Mouse (Mus musculus) liver, embryonic 14.5 days (tissue): ENCODE data around the gene Sdcbp2. TPM values are rescaled to one million over a fixed set of nuclear protein-coding genes. Genes with fewer than 3 reads are reported as not detected.

Experiments used
- ATAC-seq: fragments of 200-750 bp; cut with Nextera tagmentation; 2 replicates; pipeline ENCODE4 v1.8.0; 2017; ENCODE audit warnings: moderate number of reproducible peaks, mild to moderate bottlenecking, moderate library complexity; ENCODE audit not compliant: insufficient read depth
- DNase-seq, 3 experiments: peaks; one replicate each; pipeline ENCODE4 v3.0.0-alpha.2; 2012 to 2013; ENCODE audit warnings: low read depth in 3 of 3, low spot score in 3 of 3
- H3K27ac ChIP-seq: fragments of 300-500 bp; sonication (generic); 2 replicates; pipeline ENCODE4 v1.5.1; 2014; ENCODE audit warnings: moderate library complexity, mild to moderate bottlenecking, control low read depth, inconsistent platforms
- H3K27me3 ChIP-seq: fragments of 300-500 bp; sonication (generic); 2 replicates; pipeline ENCODE4 v1.6.1; 2014; ENCODE audit warnings: mild to moderate bottlenecking, low read length, moderate library complexity; ENCODE audit not compliant: control insufficient read depth, insufficient read depth
- H3K36me3 ChIP-seq: fragments of 300-500 bp; sonication (generic); replicated peaks from 2 replicates; pipeline ENCODE4 v1.6.1; 2014; ENCODE audit warnings: low read depth; ENCODE audit not compliant: control insufficient read depth, insufficient read depth
- H3K4me1 ChIP-seq, 2 experiments: fragments of 200-500 bp in 1 of 2; fragments of 300-500 bp in 1 of 2; sonication (generic) in 1 of 2; replicated peaks; 2 replicates each; pipeline ENCODE4 v1.6.1; 2012 to 2014; ENCODE audit warnings: antibody characterized with exemption in 1 of 2, inconsistent platforms in 1 of 2, low read length in 1 of 2; ENCODE audit not compliant: control insufficient read depth in 2 of 2, insufficient read depth in 2 of 2
- H3K4me2 ChIP-seq: fragments of 300-500 bp; sonication (generic); 2 replicates; pipeline ENCODE4 v1.6.1; 2014; ENCODE audit warnings: low read depth, mild to moderate bottlenecking, control low read depth, moderate library complexity
- H3K4me3 ChIP-seq, 2 experiments: fragments of 200-500 bp in 1 of 2; fragments of 300-500 bp in 1 of 2; sonication (generic) in 1 of 2; 2 replicates each; pipeline ENCODE4 v1.5.1; 2012 to 2014; ENCODE audit warnings: low read depth in 2 of 2, low read length in 2 of 2, mild to moderate bottlenecking in 2 of 2, control low read depth in 1 of 2, inconsistent platforms in 1 of 2, moderate library complexity in 1 of 2; ENCODE audit not compliant: insufficient read depth in 1 of 2
- H3K9ac ChIP-seq: fragments of 300-500 bp; sonication (generic); replicated peaks from 2 replicates; pipeline ENCODE4 v1.6.1; 2014; ENCODE audit warnings: mild to moderate bottlenecking, control low read depth, moderate library complexity
- H3K9me3 ChIP-seq: fragments of 300-500 bp; sonication (generic); 2 replicates; pipeline ENCODE4 v1.6.1; 2016; ENCODE audit warnings: low read length, mixed read lengths; ENCODE audit not compliant: control insufficient read depth
- CTCF ChIP-seq: IDR thresholded peaks from 2 replicates; pipeline ENCODE4 v1.5.1; 2016; ENCODE audit warnings: antibody characterized with exemption, low read depth, control low read depth
- EP300 ChIP-seq: IDR thresholded peaks from 2 replicates; pipeline ENCODE4 v1.6.1; 2016; ENCODE audit warnings: antibody characterized with exemption, low read depth
- WGBS: fragments of 180-500 bp; shearing (Covaris S2); extraction: QIAGEN DNeasy Blood & Tissue Kit; methylation state at CpG from one replicate; pipeline ENCODE4 v1.1.7; 2014; ENCODE audit not compliant: insufficient replicate concordance; 5-methylcytosine and 5-hydroxymethylcytosine counted together
- polyA plus RNA-seq, 2 experiments: library from polyadenylated mRNA; depleted of rRNA in 1 of 2; stranded (reverse) in 1 of 2; unstranded in 1 of 2; fragments of >200 nt; fragmentation: Nextera tagmentation in 1 of 2; extraction: Ambion mirVana in 1 of 2; gene quantifications; 2 replicates each; pipeline versions ENCODE4 v1.2.1 to v1.2.3; 2012 to 2014

Gene Sdcbp2
- polyA plus RNA-seq, 2 experiments = 0.06 to 0.22 TPM

GRCm38 (mm10) chr2:151628011-151628410 lies 55.6 kb downstream of the Sdcbp2 start:
- Histone ChIP-seq H3K36me3 (no peaks in the 10 kb centered on the region), H3K27ac (no peak overlapping the region), H3K9ac (no peak overlapping the region), H3K4me2 (no peak overlapping the region), H3K4me3 (no peak overlapping the region), H3K27me3 (peaks cover 26% of the 10 kb centered on the region), H3K4me1 (no peaks in the 10 kb centered on the region), H3K9me3 (no peaks in the 10 kb centered on the region)
- 65% methylated on average over 3 of the region's 3 CpGs for WGBS
- ATAC-seq = no peak
- no peak for TF ChIP-seq CTCF
- no peak for DNase-seq

GRCm38 (mm10) chr2:151629310-151629709 lies 56.9 kb downstream of the Sdcbp2 start:
- ATAC-seq (no peak), DNase-seq (no peak)
- H3K4me3 ChIP-seq = no peak overlapping the region
- no peak for TF ChIP-seq CTCF
- no peak for TF ChIP-seq EP300
- H3K9me3 ChIP-seq = no peaks in the 10 kb centered on the region
- WGBS = 33% methylated on average over 7 of the region's 7 CpGs
- H3K4me2 ChIP-seq = no peak overlapping the region
- no peaks in the 10 kb centered on the region for H3K4me1 ChIP-seq
- H3K36me3 ChIP-seq = no peaks in the 10 kb centered on the region
- no peak overlapping the region for H3K27ac ChIP-seq
- no peak overlapping the region for H3K9ac ChIP-seq
- H3K27me3 ChIP-seq = peaks cover 37% of the 10 kb centered on the region

GRCm38 (mm10) chr2:151631406-151632158 lies 59.2 kb downstream of the Sdcbp2 start:
- TF ChIP-seq EP300 (no peak), CTCF (no peak)
- H3K27ac ChIP-seq = no peak overlapping the region
- WGBS = 2% methylated on average over 22 of the region's 22 CpGs
- no peaks in the 10 kb centered on the region for H3K9me3 ChIP-seq
- no peaks in the 10 kb centered on the region for H3K4me1 ChIP-seq
- ATAC-seq (no peak), DNase-seq (no peak)
- peaks cover 37% of the 10 kb centered on the region for H3K27me3 ChIP-seq
- no peaks in the 10 kb centered on the region for H3K36me3 ChIP-seq
- H3K4me2 ChIP-seq = peak overlapping the region; percentile 47
- peak overlapping the region in 1 of 2 experiments; percentile 8; a peak in 2 of 4 replicates for H3K4me3 ChIP-seq
- no peak overlapping the region for H3K9ac ChIP-seq

GRCm38 (mm10) chr2:151632159-151632814 lies 59.9 kb downstream of the Sdcbp2 start, which contains the start of gene Snph:
TSS of gene Snph (minus strand) at chr2:151632593.
- DNase-seq = no peak
- Histone ChIP-seq H3K27me3 (peaks cover 37% of the 10 kb centered on the region), H3K4me2 (peak within 1 kb of the TSS; percentile 47), H3K36me3 (no peaks in the 10 kb centered on the region), H3K4me1 (no peaks in the 10 kb centered on the region), H3K4me3 (peak within 1 kb of the TSS in 1 of 2 experiments; percentile 8; a peak in 2 of 4 replicates), H3K9ac (no peak within 1 kb of the TSS), H3K27ac (no peak within 1 kb of the TSS), H3K9me3 (no peaks in the 10 kb centered on the region)
- TF ChIP-seq EP300 = no peak
- peak; percentile 26; the same call in 1 of the 2 replicates for TF ChIP-seq CTCF
- no peak for ATAC-seq
- WGBS = under 1% methylated on average over 44 of the region's 47 CpGs

GRCm38 (mm10) chr2:151632982-151633381 lies 60.6 kb downstream of the Sdcbp2 start:
- DNase-seq = no peak
- H3K9me3 ChIP-seq = no peaks in the 10 kb centered on the region
- no peaks in the 10 kb centered on the region for H3K4me1 ChIP-seq
- H3K4me3 ChIP-seq = no peak overlapping the region
- H3K27me3 ChIP-seq = peaks cover 37% of the 10 kb centered on the region
- 38% methylated on average over 5 of the region's 5 CpGs for WGBS
- no peak overlapping the region for H3K4me2 ChIP-seq
- no peak for TF ChIP-seq CTCF
- no peak for TF ChIP-seq EP300
- no peak overlapping the region for H3K27ac ChIP-seq
- H3K9ac ChIP-seq = no peak overlapping the region
- H3K36me3 ChIP-seq = no peaks in the 10 kb centered on the region
- ATAC-seq = no peak
